Mouse (Mus musculus) liver, embryonic 12.5 days (tissue): ENCODE results near the gene Lrrc23. TPM values are rescaled to one million over a fixed set of nuclear protein-coding genes. Genes with fewer than 3 reads are reported as not detected.

Experiments used
- polyA plus RNA-seq: library from polyadenylated mRNA; unstranded; fragments of >200 nt; fragmentation: Nextera tagmentation; extraction: Ambion mirVana; gene quantifications from 2 replicates; pipeline ENCODE4 v1.2.1, GENCODE M21; 2016

Lrrc23 gene
- polyA plus RNA-seq, 1 experiment from 2014 or later = not detected

Other genes with a start within 250 kb of the Lrrc23 start
- gene C1s1, start 237.4 kb downstream of the Lrrc23 start, polyA plus RNA-seq = 15.9 and 16.6 TPM in 2 replicates
- not detected in 2 replicates for gene C1rb, start 209.4 kb downstream of the Lrrc23 start, polyA plus RNA-seq
- not detected in 2 replicates for gene C1s2, start 143.6 kb downstream of the Lrrc23 start, polyA plus RNA-seq
- 67.1 and 74.5 TPM in 2 replicates for gene Lpcat3, start 116.7 kb downstream of the Lrrc23 start, polyA plus RNA-seq
- 200 TPM in 2 replicates for gene Emg1, start 67.5 kb downstream of the Lrrc23 start, polyA plus RNA-seq
- 433 and 443 TPM in 2 replicates for gene Phb2, start 67.4 kb downstream of the Lrrc23 start, polyA plus RNA-seq
- 30.8 and 31.3 TPM in 2 replicates for gene Ptpn6, start 41.0 kb downstream of the Lrrc23 start, polyA plus RNA-seq
- 109 and 116 TPM in 2 replicates for gene Grcc10, start 38.4 kb downstream of the Lrrc23 start, polyA plus RNA-seq
- not detected in 2 replicates for gene Gm45234, start 23.7 kb downstream of the Lrrc23 start, polyA plus RNA-seq
- 2.6 and 2.9 TPM in 2 replicates for gene Atn1, start 23.2 kb downstream of the Lrrc23 start, polyA plus RNA-seq
- 0.77 and 1.0 TPM in 2 replicates for gene Eno2, start 10.1 kb downstream of the Lrrc23 start, polyA plus RNA-seq
- gene Spsb2, start 28.9 kb upstream of the Lrrc23 start, polyA plus RNA-seq = 9.9 and 10.8 TPM in 2 replicates
- gene Tpi1, start 34.6 kb upstream of the Lrrc23 start, polyA plus RNA-seq = 630 and 674 TPM in 2 replicates
- gene Usp5, start 49.8 kb upstream of the Lrrc23 start, polyA plus RNA-seq = 87.5 and 94.1 TPM in 2 replicates
- gene Cdca3, start 49.8 kb upstream of the Lrrc23 start, polyA plus RNA-seq = 193 TPM in 2 replicates
- 0.29 and 0.43 TPM in 2 replicates for gene Gnb3, start 60.5 kb upstream of the Lrrc23 start, polyA plus RNA-seq
- 5.0 and 5.5 TPM in 2 replicates for gene P3h3, start 78.0 kb upstream of the Lrrc23 start, polyA plus RNA-seq
- gene Gpr162, start 84.3 kb upstream of the Lrrc23 start, polyA plus RNA-seq = 0.08 and 0.17 TPM in 2 replicates
- gene Cd4, start 108.5 kb upstream of the Lrrc23 start, polyA plus RNA-seq = 0.05 and 0.07 TPM in 2 replicates
- 0.32 and 0.33 TPM in 2 replicates for gene Lag3, start 132.0 kb upstream of the Lrrc23 start, polyA plus RNA-seq
- 64.5 and 66.7 TPM in 2 replicates for gene Ptms, start 140.4 kb upstream of the Lrrc23 start, polyA plus RNA-seq
- gene Mlf2, start 151.7 kb upstream of the Lrrc23 start, polyA plus RNA-seq = 178 and 187 TPM in 2 replicates
- 88.7 and 95.2 TPM in 2 replicates for gene Cops7a, start 185.8 kb upstream of the Lrrc23 start, polyA plus RNA-seq
- gene Pianp, start 217.0 kb upstream of the Lrrc23 start, polyA plus RNA-seq = 0.11 TPM in 1 of 2 replicates, not detected in the other
- gene Zfp384, start 229.4 kb upstream of the Lrrc23 start, polyA plus RNA-seq = 6.6 and 7.2 TPM in 2 replicates